Mouse (Mus musculus) limb, embryonic 11.5 days (tissue): ENCODE data around the gene Btbd18. TPM values are rescaled to one million over a fixed set of nuclear protein-coding genes. Genes with fewer than 3 reads are reported as not detected.

Source experiments
- ATAC-seq: fragments of 200-750 bp; cut with Nextera tagmentation; 2 replicates; pipeline ENCODE4 v1.8.0; 2017; ENCODE audit warnings: low read depth; ENCODE audit not compliant: insufficient number of reproducible peaks, low FRiP score, low TSS enrichment
- DNase-seq: peaks from one replicate; pipeline ENCODE4 v3.0.0-alpha.2; 2015; ENCODE audit warnings: low spot score
- H3K27ac ChIP-seq: fragments of 300-500 bp; sonication (generic); replicated peaks from 2 replicates; pipeline ENCODE4 v1.5.1; 2014; ENCODE audit warnings: low read depth, mild to moderate bottlenecking, low read length
- H3K27me3 ChIP-seq: fragments of 300-500 bp; sonication (generic); 2 replicates; pipeline ENCODE4 v1.6.1; 2014; ENCODE audit warnings: mild to moderate bottlenecking, low read length, mixed read lengths; ENCODE audit not compliant: control insufficient read depth, insufficient read depth
- H3K36me3 ChIP-seq: fragments of 300-500 bp; sonication (generic); 2 replicates; pipeline ENCODE4 v1.6.1; 2014; ENCODE audit warnings: mild to moderate bottlenecking, low read length, moderate library complexity, mixed read lengths; ENCODE audit not compliant: control insufficient read depth, insufficient read depth
- H3K4me1 ChIP-seq: fragments of 300-500 bp; sonication (generic); 2 replicates; pipeline ENCODE4 v1.6.1; 2014; ENCODE audit warnings: low read length, mixed read lengths; ENCODE audit not compliant: control insufficient read depth, insufficient read depth
- H3K4me2 ChIP-seq: fragments of 300-500 bp; sonication (generic); 2 replicates; pipeline ENCODE4 v1.6.1; 2014; ENCODE audit warnings: low read depth, mild to moderate bottlenecking, moderate library complexity; ENCODE audit not compliant: severe bottlenecking
- H3K4me3 ChIP-seq: fragments of 300-500 bp; sonication (generic); 2 replicates; pipeline ENCODE4 v1.5.1; 2014; ENCODE audit warnings: low read depth, low read length
- H3K9ac ChIP-seq: fragments of 300-500 bp; sonication (generic); 2 replicates; pipeline ENCODE4 v1.6.1; 2014; ENCODE audit warnings: mild to moderate bottlenecking, low read length
- H3K9me3 ChIP-seq: fragments of 300-500 bp; sonication (generic); 2 replicates; pipeline ENCODE4 v1.6.1; 2016; ENCODE audit warnings: low read length; ENCODE audit not compliant: control insufficient read depth
- WGBS: fragments of 180-500 bp; shearing (Covaris S2); extraction: QIAGEN DNeasy Blood & Tissue Kit; methylation state at CpG from one replicate; pipeline ENCODE4 v1.1.7; 2014; 5-methylcytosine and 5-hydroxymethylcytosine counted together
- polyA plus RNA-seq: library from polyadenylated mRNA; unstranded; fragments of >200 nt; fragmentation: Nextera tagmentation; extraction: Ambion mirVana; gene quantifications from 2 replicates; pipeline ENCODE4 v1.2.1, GENCODE M21; 2014

Gene Btbd18
- polyA plus RNA-seq, 1 experiment from 2014 or later, result 0.37 TPM

GRCm38 (mm10) chr2:84716423-84717355, 57.8 kb downstream of the Btbd18 start:
- 37% methylated on average over 9 of the region's 9 CpGs for WGBS
- Histone ChIP-seq H3K27me3 (no peaks in the 10 kb centered on the region), H3K4me3 (peak overlapping the region; percentile 90), H3K9ac (no peak overlapping the region; the same call in 1 of the 2 replicates), H3K27ac (no peak overlapping the region; the same call in 1 of the 2 replicates), H3K4me2 (peak overlapping the region; percentile 60), H3K36me3 (peaks cover 3% of the 10 kb centered on the region; the same call in 1 of the 2 replicates), H3K4me1 (0 out of 2 replicates have a peak, but pooled peaks cover 3% of the 10 kb centered on the region), H3K9me3 (no peaks in the 10 kb centered on the region)
- no peak for DNase-seq
- ATAC-seq, result no peak

GRCm38 (mm10) chr2:84717357-84717756, 58.5 kb downstream of the Btbd18 start:
- H3K36me3 ChIP-seq, result peaks cover 3% of the 10 kb centered on the region; the same call in 1 of the 2 replicates
- H3K9me3 ChIP-seq, result no peaks in the 10 kb centered on the region
- H3K9ac ChIP-seq, result no peak overlapping the region
- H3K27me3 ChIP-seq, result no peaks in the 10 kb centered on the region
- no peak overlapping the region for H3K4me2 ChIP-seq
- no peak for ATAC-seq
- H3K27ac ChIP-seq, result no peak overlapping the region
- no peak overlapping the region for H3K4me3 ChIP-seq
- no peak for DNase-seq
- 0 out of 2 replicates have a peak, but pooled peaks cover 3% of the 10 kb centered on the region for H3K4me1 ChIP-seq
- 99% methylated on average over 4 of the region's 4 CpGs for WGBS

Other genes with a start within 250 kb of the Btbd18 start
- gene Calcrl, start 233.7 kb upstream of the Btbd18 start, polyA plus RNA-seq, result 18.7 and 19.7 TPM in 2 replicates
- 12.4 and 14.1 TPM in 2 replicates for gene Tfpi, start 182.3 kb upstream of the Btbd18 start, polyA plus RNA-seq
- gene Ctnnd1, start 8.3 kb upstream of the Btbd18 start, polyA plus RNA-seq, result 35.2 and 38.7 TPM in 2 replicates
- gene Selenoh, start 11.7 kb downstream of the Btbd18 start, polyA plus RNA-seq, result 485 and 509 TPM in 2 replicates
- not detected in 2 replicates for gene Gm28635, start 19.0 kb downstream of the Btbd18 start, polyA plus RNA-seq
- gene Med19, start 19.3 kb downstream of the Btbd18 start, polyA plus RNA-seq, result 54.1 and 55.4 TPM in 2 replicates
- 129 TPM in 2 replicates for gene Tmx2, start 20.1 kb downstream of the Btbd18 start, polyA plus RNA-seq
- gene Zdhhc5, start 56.1 kb downstream of the Btbd18 start, polyA plus RNA-seq, result 31.1 and 32.6 TPM in 2 replicates
- gene Clp1, start 68.3 kb downstream of the Btbd18 start, polyA plus RNA-seq, result 57.3 and 57.6 TPM in 2 replicates
- 7.4 and 9.9 TPM in 2 replicates for gene Ypel4, start 75.0 kb downstream of the Btbd18 start, polyA plus RNA-seq
- gene Gm19426, start 84.6 kb downstream of the Btbd18 start, polyA plus RNA-seq, result 4.6 and 6.1 TPM in 2 replicates
- gene Serping1, start 116.4 kb downstream of the Btbd18 start, polyA plus RNA-seq, result 12.4 and 13.3 TPM in 2 replicates
- gene Ube2l6, start 139.7 kb downstream of the Btbd18 start, polyA plus RNA-seq, result 21.9 and 23.3 TPM in 2 replicates
- gene Smtnl1, start 163.6 kb downstream of the Btbd18 start, polyA plus RNA-seq, result 0.10 and 0.32 TPM in 2 replicates
- gene Timm10, start 167.9 kb downstream of the Btbd18 start, polyA plus RNA-seq, result 46.9 and 53.6 TPM in 2 replicates
- gene Slc43a1, start 179.8 kb downstream of the Btbd18 start, polyA plus RNA-seq, result 36.0 and 37.8 TPM in 2 replicates
- 0.75 and 0.96 TPM in 2 replicates for gene Rtn4rl2, start 227.6 kb downstream of the Btbd18 start, polyA plus RNA-seq